Comparison of ENCODE assay signal across 21 mouse cellular contexts in the genomic region with DNA sequence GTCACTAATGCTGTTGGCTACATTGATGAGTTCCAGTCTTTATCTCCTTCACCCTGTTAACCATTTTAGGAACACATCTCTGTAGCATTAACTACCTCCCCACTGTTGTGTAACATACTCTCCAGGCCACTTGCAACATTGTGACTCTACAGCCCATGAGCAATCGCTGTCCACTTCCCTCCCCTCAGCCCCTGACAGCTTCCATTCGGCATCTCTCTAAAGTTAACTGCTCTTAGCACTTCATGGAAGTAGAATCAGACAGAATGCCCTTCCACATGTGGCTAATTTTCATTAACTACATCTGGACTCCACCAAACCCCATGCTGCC.
DNase-seq lines count a peak whose midpoint lies in the region; ATAC-seq lines count a peak whose summit lies in the region.
"Had no signal": no experiment of that assay in that cellular context is flagged by ENCODE, and none has a peak within 500 bp of the region (broad histone marks: within the 10 kb centered on the region; RNA-seq: fewer than 3 reads in every experiment).

No protein-coding gene starts in this region.

- no peak overlapping the region for H3K9ac ChIP-seq in heart, embryonic 14.5 days (ENCODE audit: low read length)
- H3K9ac ChIP-seq in embryonic facial prominence, embryonic 15.5 days: no peak overlapping the region
- H3K9ac ChIP-seq: forebrain, embryonic 15.5 days; hindbrain, embryonic 15.5 days; limb, embryonic 12.5 days had no signal

- no peak for ATAC-seq in heart, embryonic 14.5 days (ENCODE audit: insufficient number of reproducible peaks, insufficient read depth, low FRiP score, low read depth)
- no peak for ATAC-seq in embryonic facial prominence, embryonic 15.5 days (ENCODE audit: insufficient number of reproducible peaks, low FRiP score, low TSS enrichment, low read depth)
- peak; percentile 66 for ATAC-seq in monocyte, adult 5-6 weeks (replicated peaks; ENCODE audit: insufficient number of reproducible peaks, low FRiP score, low TSS enrichment, poor library complexity, severe bottlenecking)
- ATAC-seq: forebrain, embryonic 15.5 days; Patski had no signal

- no peak overlapping the region for H3K4me2 ChIP-seq in heart, embryonic 14.5 days (ENCODE audit: low read length)
- no peak overlapping the region for H3K4me2 ChIP-seq in embryonic facial prominence, embryonic 15.5 days (replicated peaks)
- H3K4me2 ChIP-seq: forebrain, embryonic 15.5 days; hindbrain, embryonic 15.5 days; limb, embryonic 12.5 days had no signal

- H3K27me3 ChIP-seq in heart, embryonic 14.5 days (ENCODE audit: control insufficient read depth, insufficient read depth, low read length): no peaks in the 10 kb centered on the region
- no peaks in the 10 kb centered on the region for H3K27me3 ChIP-seq in embryonic facial prominence, embryonic 15.5 days
- H3K27me3 ChIP-seq: forebrain, embryonic 15.5 days; hindbrain, embryonic 15.5 days; limb, embryonic 12.5 days; Patski had no signal

- no peak overlapping the region for H3K4me3 ChIP-seq in heart, embryonic 14.5 days (ENCODE audit: control insufficient read depth in 1 of 2, insufficient read depth in 1 of 2, low read depth in 1 of 2, low read length in 2 of 2)
- no peak overlapping the region for H3K4me3 ChIP-seq in embryonic facial prominence, embryonic 15.5 days (replicated peaks)
- H3K4me3 ChIP-seq: erythroblast, embryonic 14.5 days; forebrain, embryonic 15.5 days; hindbrain, embryonic 15.5 days; limb, embryonic 12.5 days had no signal

- intact Hi-C loops in heart, postnatal 10 days (cut with DNase I): no loop called here

- H3K36me3 ChIP-seq in heart, embryonic 14.5 days (ENCODE audit: control insufficient read depth, insufficient read depth, low read length): no peaks in the 10 kb centered on the region
- no peaks in the 10 kb centered on the region for H3K36me3 ChIP-seq in embryonic facial prominence, embryonic 15.5 days
- H3K36me3 ChIP-seq: forebrain, embryonic 15.5 days; hindbrain, embryonic 15.5 days; limb, embryonic 12.5 days had no signal

- 34% methylated on average over 2 of the region's 2 CpGs for WGBS in heart, embryonic 14.5 days
- 57% methylated on average over 2 of the region's 2 CpGs for WGBS in embryonic facial prominence, embryonic 15.5 days

- peaks cover 26 to 28% of the 10 kb centered on the region in 2 experiments for H3K4me1 ChIP-seq in heart, embryonic 14.5 days (ENCODE audit: control insufficient read depth in 2 of 2, insufficient read depth in 2 of 2, low read length in 2 of 2)
- peaks cover 42% of the 10 kb centered on the region for H3K4me1 ChIP-seq in embryonic facial prominence, embryonic 15.5 days

- no peak for DNase-seq in heart, postnatal 10 days
- DNase-seq in lung, postnatal 36 days: peak; percentile 33
- DNase-seq in lung, postnatal 4 days: no peak
- DNase-seq in layer of hippocampus, adult 11-12 months (ENCODE audit: low spot score): no peak
- no peak for DNase-seq in frontal cortex, adult 2 months (ENCODE audit: extremely low spot score in 1 of 2, low spot score in 1 of 2)
- DNase-seq: adrenal gland, postnatal 25 days; cerebellum, adult 8-10 months; heart, adult 18-20 months; kidney, adult 11 months; kidney, postnatal 10 days; layer of hippocampus, adult 9-11 months; lung, adult 18-20 months; thymus, postnatal 25 days had no signal

- peak overlapping the region; percentile 4 to 8; a peak in 2 of 4 replicates for H3K27ac ChIP-seq in heart, embryonic 14.5 days (replicated peaks in 1 of 2; ENCODE audit: control insufficient read depth in 1 of 2, insufficient read depth in 1 of 2, low read depth in 2 of 2, low read length in 2 of 2)
- H3K27ac ChIP-seq in embryonic facial prominence, embryonic 15.5 days (replicated peaks): peak overlapping the region; percentile 40; the same call in 1 of the 2 replicates
- H3K27ac ChIP-seq: forebrain, embryonic 15.5 days; hindbrain, embryonic 15.5 days had no signal

- no peaks in the 10 kb centered on the region for H3K9me3 ChIP-seq in heart, embryonic 14.5 days (ENCODE audit: control insufficient read depth, low read length)
- H3K9me3 ChIP-seq in embryonic facial prominence, embryonic 15.5 days (replicated peaks): no peaks in the 10 kb centered on the region
- H3K9me3 ChIP-seq: forebrain, embryonic 15.5 days; hindbrain, embryonic 15.5 days; limb, embryonic 12.5 days had no signal
